Mouse (Mus musculus) embryo, embryonic 10 days (tissue): ENCODE data around the gene Pex16.
"Not testable (repeated sequence)": the region's sequence is repeated elsewhere in the genome, so short reads cannot be mapped to it uniquely, and the experiment has no call there.

Source experiments
- DNase-seq: peaks from one replicate; pipeline ENCODE4 v3.0.0-alpha.2; 2015; ENCODE audit warnings: low spot score

Pex16 gene

DNA sequence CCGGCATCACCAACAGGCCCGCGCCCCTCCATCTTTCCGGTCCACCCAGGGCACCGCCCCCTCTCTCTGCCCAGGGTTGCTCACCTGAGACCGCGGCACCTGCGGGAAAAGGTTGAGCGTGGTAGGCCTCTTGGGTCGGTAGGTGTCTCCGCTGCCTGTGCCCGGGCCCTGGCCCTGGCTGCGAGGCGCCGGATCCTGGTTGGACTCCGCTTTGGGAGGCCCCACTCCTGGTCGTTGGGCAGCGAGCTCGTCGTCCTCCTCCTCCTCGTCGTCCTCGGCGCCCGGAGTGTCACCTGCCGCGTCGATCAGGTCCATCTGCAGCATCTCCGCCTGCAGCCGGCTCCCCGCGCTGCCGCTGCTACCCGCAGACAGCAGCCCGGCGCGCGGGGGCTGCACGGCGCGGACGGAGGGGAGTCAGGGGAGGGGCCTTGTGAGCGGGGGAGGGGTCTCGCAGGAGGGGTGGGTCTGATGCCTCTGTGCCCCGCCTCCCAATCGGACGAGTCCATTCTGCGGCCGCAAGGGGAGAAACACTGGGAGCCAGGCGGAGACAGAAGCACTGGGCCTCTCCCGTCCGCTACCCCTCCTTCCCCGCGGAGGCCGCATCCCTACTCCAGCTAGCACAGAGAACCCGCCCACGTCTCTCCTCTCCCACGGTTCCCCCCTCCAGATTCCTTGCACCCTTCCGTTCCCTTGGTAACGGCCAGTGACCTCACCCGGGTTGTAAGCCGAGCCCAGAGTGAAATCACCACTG is 14.6 kb downstream of the Pex16 start:
- peak; percentile 98 for DNase-seq

DNA sequence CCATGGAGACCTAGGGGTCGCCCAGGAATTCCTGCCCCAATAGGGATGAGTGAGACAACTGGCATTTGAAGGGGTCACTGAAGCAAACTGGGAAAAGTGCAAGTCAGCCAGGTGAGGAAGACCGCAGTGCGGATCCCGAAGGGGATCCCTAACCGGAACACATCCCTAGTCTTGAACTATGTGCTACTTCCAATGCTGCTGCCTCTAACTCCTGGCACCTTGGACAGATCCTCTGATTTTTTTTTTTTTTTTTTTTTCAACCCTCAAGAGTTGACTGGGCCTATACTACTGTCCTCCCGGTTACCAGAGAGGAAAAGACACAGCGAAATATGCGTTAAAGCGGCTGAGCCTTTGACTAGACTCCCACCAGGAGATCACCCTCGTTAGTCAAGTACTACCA is 15.2 kb downstream of the Pex16 start:
- no peak for DNase-seq

DNA sequence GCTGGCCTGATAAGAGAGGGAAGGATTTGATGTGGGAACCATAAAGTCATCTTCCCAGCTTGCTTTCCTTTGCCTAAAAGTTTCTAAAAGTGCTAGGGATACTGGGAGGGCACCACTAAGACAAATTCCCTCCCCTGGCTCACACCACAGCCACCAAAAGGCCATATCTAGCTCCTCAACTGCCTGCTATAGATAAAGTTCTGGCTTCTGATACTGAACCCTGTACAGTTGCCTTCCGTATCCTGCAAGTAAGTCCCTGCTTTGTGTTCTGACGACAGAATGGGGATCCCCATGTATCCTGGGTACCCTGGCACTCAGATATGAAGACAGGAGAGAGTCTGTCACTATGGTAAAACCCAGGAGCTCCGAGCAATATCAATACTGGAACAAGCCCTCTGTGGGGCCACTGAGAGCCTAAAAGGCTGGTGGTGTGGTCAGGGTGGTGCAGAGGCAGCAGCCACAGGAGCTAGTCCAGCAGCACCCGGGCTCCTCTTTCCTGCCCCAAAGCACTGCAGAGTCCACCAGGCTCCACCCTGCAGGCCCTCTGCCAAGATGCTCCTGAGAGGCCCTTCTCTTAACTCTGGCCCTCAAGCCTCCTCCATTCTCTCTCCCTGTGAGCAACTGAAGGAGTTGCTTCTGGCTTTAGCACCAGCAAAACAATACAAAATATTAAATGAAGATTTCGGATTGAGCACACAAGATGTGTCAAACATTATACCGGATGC is 15.9 kb downstream of the Pex16 start:
- no peak for DNase-seq

DNA sequence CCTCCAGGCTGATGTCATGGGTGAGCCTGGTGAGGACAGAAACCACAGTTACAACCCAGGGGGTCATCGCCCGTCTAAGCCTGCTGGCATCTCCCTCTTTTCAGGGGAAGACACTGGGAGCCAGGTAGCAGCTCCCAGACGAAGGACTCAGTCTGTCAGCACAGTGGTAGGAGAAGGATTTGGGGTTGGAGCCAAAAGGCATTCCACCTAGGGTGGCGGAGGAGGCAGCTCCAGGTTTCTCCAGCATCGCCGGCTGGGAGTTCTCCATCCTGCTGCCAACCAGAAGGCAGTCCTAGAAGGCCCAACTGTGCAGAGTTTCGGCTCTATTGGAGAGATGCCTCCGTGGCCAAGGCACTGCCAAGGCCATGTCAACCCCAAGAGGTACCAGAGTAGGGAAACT is 16.6 kb downstream of the Pex16 start:
- DNase-seq = no peak

DNA sequence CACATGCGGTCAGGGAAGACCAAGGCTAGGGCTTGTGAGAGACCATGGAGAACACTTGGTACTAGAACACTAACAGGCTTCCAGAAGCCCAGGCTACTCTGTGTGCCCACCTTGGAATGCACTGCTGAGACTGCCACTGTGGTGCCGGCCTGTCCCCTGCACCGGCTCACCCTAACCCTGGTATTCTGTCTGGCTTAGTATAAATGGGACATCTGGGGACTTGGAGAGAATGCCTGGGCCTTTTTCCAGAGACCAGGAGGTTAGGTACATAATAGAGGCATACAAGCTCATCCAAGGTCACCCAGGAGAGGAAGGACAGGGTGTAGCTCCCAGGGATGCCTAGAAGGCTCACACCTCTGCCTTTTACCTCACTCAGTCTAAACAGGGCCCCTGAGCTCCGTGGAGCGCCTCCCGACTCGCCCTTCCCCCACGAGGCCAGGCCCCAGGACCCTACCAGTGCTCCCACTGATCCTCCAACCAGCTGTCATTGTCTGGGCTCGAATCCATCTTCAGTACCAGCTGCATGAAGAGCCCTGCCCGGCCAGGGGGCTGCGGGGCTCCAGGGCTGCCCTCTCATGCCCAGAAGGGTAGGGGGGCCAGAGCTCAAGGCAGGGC is 17.3 kb downstream of the Pex16 start:
- DNase-seq = no peak

DNA sequence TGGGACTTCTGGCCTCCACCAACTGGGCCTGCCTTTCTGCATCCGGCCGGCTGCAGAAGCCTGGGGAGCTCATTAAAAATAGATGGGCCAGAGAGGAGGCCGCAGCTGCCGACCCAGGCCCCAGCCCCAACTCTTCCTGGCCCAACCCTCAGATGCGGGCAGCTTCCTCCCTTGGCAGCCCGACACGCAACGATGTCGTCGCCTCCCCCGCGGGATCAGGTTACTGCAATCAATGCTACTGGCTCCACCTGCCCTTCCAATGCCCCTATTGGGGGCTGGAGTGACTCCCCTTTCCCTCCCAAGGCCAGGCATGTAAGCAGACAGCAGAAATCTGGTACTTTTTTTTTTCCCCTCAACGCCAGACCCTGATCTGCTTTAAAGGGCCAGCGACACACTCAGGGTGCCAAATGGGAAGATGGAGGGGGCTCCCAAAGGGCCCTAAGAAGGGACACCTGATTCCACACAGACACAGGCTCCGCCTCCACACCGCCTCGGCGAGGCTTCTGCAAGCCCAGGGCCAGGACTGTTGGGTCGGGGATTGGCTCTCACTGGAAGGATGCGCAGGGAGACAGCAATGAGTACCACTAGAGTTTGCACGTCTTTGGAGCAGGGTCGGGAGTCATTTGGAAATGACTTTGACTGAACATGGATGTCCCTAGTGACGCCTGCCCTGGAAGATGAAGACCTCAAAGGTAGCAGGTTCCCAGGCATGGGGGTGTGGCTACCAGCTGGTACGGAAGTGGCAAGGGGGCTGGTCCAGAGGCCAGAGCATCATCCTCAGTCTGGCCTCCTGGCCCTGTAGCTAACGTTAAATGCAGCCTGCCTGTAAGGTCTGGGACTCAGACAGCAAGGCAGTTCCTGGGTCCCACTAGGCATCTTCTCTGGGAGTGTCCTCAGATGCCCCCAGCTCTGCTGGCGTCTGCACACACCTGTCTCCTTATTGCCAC is 18.1 kb downstream of the Pex16 start:
- DNase-seq = peak; percentile 93

DNA sequence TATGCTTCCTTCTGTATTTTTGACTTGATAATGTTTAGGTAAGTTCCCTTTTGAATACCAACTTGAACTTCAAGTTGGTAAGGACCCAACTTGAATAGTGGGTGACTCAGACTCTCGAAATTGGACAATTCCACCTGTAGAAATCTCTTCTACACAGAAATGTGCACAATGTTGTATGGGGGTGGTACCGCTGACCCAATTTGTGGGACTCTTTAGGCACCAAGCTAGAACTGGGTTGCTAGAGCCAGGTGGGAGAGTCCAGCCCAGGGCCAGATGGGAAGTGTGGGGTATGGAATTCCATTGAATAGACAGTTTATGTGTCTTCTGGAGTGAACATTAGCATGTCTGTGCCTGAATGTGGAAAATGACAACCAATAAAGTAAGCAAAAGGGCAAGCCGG is 21.1 kb downstream of the Pex16 start:
- DNase-seq = no peak

DNA sequence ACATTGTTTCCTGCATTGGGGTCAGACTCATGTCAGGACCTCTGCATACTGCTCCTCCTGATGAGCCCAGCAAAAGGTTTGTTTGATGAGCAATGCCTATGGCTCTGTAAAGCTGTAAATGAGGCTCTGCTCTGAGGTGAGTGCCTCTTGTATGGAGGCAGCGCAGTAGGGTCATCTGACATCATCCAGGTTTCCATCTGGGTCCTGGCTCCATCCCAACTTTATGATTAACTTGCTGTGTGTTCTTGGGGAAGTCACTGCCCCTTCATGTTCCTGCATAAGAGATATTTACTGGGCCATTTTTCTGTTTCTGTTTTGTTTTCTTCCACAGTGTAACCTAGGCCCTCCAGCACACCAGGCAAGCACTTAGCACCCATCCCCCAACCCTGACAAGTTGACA is 23.0 kb downstream of the Pex16 start:
- DNase-seq = no peak

DNA sequence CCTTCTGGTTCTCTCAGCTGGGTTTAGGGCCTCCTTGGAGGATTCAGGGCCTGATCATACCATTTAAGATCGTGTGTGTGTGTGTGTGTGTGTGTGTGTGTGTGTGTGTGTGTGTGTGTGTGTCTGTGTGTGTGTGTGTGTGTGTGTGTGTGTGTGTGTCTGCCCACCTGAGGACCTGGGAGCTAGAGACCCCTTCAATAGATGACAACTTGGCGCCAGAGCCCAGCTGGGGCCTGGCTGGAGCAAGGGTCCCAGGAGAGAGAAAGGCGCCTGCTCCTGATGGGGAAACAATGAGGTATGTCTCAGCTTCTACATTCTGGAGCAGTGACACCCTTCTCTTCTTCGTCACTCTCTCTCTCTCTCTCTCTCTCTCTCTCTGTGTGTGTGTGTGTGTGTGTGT is 25.4 kb downstream of the Pex16 start:
- not testable (repeated sequence) for DNase-seq

DNA sequence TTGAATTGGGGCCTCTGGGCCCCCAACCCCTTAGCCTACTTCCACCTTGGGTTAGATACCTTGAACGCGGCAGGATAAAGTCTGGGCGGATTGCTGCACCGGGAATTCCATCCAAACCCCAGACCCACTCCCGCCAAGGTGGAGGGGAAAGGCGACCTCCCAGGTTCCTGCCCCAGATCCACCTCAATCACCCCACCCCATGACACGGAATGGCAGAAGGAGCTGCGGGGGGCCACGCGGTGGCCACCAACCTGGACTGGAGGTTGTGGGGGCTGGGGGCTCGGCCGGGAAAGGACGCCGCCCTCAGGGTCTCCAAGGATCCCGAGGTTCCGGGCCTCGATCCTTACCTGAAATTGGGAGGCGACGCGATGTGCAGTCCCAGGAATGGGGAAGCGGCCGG is 26.2 kb downstream of the Pex16 start:
- no peak for DNase-seq

DNA sequence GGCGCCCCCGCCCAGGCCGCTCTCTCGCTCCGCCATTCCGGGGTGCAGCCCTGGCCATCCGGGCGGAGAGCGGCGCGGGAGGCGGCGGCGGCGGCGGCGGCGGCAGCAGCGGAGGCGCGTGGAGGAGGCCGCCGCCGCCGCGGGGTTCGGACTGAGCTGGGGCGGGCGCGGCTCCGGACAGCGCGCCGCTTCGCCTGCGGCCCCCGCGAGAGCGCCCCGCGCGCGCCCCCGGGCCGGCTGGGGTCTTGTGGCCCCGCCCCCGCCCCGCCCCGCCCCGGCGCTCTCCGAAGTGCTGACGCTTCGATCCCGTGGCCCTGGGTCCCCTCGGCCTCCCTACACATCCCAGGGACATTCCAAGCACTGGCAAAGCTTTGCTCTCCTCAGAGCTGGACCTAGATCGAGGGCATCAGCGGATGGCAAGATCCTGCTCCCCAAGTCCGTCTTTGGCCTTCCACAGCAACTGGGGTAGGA is 26.6 kb downstream of the Pex16 start, which contains the start of gene Mapk8ip1:
Gene Mapk8ip1 (minus strand): TSS at position 173 of the 471 bp plus-strand sequence.
- DNase-seq = peak; percentile 59

DNA sequence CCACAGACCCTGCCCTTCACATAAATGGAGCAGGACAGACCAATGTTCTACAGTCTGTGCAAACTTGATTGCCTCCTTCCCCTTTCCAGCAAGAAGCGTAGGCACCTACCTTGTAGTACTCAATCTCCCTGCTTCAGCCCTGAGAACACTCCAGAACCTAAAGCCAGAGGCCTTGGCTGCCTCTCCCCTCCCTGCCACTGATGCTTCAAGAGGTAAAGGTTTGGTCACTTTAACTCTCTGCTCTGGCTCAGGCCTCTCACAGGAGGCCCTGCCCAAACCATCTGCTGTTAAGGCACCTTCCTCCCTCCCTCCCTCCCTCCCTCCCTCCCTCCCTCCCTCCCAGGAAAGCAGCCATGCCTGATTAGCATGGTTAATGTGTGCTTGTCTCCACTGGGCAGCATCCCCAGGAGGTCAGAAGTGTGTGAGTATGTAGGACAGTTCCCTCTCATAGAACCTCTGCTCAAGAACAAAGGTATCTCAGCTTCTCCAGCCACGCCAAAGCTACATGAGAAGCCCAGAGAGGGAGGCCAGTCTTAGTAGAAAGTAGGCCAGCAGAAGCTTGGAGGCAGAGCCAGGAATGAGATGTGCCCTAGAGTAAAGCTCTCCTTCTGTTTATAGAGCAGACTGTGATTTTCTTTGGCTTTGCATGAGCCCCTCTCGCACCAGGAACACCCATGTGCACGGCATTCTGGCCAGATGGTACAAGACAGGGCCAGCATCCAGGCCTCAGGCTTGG is 28.3 kb downstream of the Pex16 start:
- DNase-seq = no peak

DNA sequence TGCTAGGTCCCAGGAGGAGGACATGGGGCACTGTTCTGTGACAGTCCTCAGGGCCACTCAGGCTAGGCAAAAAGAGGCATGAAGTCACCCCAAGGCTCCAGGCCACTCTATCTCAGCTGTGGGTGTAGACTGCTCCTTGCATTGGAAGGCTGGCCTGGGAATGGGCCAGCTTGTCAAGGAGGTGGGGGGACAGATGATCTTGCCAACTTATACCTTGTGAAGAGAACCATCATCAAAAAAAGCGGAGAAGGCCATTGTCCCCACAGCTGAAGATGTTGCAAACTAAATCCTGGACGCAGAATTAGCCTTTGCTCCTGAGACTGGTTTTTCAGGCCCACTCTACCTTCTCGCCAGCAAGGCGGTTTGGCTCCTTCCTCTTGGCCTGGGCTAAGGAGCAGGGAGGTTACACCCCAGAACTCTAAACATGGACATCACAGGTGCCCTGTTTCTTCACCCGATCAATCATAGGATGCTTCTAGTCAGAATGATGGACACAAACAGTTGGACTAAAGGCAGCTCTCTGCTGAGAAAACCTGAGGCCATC is 29.4 kb downstream of the Pex16 start:
- no peak for DNase-seq

DNA sequence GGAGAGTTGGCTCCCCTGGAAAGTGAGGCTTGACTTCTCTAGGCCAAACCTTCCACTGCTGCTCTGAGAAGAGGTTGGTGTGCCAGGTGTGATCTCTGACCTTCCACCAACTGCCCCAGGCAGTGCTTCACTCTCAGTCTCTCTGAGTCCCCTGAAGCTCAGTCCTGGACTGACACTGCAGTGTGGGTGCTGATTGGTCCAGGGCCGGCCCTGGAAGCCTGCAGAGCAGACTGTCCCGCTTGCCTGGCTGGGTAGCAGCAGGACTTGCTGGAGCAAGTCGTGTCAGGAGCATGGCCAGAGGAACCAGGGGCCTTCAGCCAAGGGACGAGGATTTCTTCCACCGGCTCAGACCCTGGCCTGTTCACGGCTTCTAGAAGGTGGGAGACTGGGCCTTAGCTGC is 30.3 kb downstream of the Pex16 start:
- no peak for DNase-seq

DNA sequence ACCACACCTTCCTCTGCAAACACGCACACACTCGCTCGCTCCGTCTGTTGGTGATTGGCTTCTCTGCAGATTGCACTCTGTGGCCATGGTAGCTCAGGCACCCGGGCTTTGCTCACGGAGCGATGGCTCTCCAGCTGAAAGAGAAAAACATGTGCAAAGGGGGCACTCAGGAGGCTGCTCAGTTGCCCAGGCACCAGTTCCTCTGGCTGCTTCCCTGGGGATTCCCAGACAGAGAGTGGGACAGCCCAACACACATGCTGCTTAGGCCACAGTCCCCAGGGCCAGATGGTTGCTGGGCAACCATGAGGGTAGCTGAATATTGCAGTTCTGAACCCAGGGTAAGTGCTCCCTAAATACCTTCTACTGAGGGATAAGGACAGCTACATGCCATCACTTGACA is 31.2 kb downstream of the Pex16 start:
- DNase-seq = no peak

DNA sequence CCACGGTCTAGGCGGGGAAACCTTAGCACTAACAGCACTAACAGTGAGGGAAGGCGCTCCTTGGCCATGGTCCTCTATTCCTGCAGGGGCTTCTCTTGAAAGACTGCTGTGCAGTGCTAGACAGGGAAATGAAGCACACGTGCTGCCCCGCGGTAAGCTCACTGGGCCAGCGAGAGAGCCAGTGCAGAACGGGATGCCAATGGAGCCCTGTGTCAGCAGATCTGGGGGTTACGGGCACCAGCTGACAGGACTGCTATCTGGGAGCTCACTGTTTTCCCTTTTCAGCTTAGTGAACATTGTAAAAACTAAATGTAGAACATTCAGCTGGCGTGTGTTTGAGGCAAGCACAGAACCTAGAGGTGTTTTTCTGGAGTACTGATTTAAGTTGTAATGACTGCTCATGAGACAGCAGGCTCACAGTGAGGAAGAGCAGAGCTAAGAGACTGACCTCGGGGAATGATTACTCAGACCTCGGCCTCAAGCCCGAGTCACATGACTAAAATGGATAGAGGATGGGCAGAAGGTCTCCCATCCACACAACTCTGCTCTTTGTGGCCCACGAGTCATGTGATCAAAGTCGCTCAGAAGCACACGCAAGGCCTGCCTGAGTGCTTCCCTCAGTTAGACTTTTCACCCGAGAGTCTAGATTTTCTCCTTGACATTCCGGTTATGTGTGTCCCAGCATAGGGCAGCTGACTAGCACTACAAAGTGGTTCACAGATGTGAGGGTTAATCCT is 34.0 kb downstream of the Pex16 start:
- no peak for DNase-seq

DNA sequence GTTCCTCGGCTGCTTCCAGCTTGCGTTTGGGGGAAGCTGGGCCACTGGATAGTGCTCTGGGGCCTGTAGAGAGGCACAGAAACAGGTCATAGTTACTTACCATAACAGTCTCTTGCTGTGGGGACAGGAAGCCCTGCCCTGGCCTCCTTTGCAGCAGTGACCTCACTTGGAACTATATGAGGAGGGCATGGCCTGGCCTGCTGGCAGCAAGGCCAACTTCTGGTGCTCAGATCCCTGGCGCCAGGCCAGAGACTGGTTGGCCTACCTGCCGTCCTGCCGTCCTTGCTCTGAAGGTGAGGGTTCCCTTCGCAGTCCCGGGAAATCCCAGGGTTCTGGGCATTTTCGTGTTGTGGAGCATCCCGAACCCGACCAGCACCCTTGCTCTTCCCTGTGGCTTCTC is 37.2 kb downstream of the Pex16 start:
- no peak for DNase-seq

DNA sequence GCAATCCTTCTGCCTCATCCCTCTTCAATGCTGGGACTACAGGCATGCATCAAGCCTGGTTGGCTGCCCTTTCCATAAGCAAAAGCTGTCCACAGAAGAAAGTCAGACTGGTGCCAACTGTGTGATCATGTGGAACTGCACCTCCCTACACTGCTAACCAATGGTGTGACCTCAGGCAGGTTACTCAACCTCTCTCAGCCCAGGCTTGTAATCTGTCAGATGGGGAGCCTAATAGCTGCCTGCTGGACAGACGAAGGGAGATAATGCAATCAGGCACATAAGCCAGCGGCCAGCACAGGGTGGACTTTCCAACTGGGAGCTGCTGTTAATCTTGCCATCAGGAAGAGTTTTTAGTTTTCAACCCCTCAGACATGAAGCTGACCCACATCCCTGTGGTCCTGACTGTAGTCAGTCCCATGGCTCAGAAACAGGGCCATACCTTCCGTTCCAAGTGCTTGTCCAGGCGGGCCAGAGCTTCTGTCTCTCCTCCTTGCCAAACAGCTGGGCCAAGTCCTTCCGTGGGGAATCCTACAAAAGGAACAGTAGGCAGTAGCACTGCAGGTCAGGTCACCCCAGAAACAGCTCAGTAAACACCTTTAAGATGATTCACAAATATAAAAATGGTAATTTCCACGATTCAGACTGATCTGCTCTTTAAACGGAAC is 47.4 kb downstream of the Pex16 start:
- DNase-seq = no peak

DNA sequence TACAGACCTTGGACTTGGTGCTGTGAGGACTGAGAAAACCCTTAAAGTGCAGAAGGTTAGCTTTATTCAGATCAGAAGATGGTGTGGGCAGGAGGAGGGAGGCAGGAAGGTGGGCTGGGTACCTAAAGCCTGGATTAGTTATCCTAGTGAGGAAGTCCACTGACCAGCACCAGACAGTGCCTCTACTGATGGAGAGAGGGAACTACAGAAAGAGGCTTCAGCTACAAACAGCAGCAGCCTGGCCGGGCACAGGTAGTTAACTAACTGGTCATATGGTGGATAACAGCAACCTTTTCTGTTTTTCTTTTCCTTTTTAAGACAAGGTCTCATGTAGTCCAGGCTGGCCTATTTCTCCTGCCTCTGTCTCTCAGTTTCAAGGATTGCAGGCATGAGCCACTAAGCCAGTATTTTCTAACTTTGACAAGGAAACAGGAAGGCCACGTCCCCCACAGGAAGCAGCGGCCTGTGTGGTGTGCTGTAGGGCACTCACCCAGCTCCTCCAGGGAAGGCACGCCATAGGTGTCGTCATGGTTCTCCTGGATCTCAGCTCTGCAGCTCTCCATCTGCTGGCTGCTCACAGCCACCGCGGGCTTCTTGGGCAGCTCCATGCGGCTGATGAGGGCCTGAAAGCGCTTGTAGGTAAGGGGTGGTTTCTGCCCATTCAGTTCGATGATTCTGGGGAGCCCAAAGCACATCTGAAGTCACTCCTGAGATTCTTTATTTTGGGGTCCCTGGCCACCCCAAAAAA is 48.1 kb downstream of the Pex16 start:
- DNase-seq = peak; percentile 30
